Mouse (Mus musculus) cerebellum, adult 8-10 months (tissue): ENCODE results near the gene Adig.

Experiments used
- DNase-seq: peaks from one replicate; pipeline ENCODE4 v3.0.0; 2022

Adig gene

DNA sequence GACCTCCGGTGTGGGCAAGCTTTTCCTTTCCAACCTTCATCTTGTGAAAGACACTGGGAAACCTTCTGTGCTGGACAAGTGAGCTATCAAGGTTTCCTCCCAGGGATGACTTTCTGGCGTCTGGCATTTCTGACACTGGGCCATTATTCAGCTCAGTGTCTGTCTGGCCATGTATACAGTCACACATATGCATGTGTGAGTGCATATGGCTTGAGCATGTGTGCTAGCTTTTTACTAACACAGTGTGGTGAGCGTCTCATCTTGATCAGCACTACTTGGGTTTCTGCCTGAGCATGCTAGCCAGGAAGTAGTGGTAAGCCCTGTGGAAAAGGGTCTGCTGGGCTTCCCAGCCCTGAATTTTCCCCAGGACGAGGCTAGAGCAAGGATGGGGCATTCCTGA is 38.9 kb downstream of the Adig start:
- DNase-seq: no peak

DNA sequence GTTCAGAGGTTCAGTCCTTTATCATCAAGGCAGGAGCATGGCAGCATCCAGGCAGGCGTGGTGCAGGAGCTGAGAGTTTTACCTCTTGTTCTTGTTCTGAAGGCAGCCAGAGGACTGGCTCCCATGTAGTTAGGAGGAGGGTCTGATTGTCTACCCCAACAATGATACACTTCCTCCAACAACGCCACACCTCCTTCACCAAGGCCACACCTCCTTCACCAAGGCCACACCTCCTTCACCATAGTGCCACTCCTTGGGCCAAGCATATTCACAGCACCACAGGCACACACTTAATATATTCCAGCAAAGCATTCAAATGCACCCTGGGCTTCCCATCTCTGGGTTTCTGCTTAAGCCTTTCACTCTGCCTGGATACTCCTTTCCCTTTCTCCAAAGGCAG is 42.9 kb downstream of the Adig start:
- no peak for DNase-seq

DNA sequence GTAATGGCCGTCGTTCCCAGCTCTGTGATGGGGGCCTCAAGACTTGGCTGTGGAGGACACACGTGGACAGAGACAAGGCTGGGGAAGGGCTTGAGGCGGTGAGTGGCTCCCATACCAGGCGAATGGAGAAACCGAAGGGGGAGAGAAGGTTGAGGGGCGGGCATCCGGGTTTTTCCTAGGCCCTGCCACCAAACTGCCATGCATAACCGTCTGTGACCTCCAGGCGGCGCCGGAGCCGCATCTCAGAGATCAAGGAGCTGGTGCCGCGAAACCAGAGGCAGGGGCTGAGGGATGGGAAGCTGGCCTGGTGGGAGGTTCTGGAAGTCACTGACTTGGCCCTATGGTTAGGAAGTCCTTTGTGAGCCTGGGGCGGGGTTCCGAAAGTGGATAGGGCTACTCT is 44.3 kb downstream of the Adig start:
- DNase-seq: peak; percentile 60

DNA sequence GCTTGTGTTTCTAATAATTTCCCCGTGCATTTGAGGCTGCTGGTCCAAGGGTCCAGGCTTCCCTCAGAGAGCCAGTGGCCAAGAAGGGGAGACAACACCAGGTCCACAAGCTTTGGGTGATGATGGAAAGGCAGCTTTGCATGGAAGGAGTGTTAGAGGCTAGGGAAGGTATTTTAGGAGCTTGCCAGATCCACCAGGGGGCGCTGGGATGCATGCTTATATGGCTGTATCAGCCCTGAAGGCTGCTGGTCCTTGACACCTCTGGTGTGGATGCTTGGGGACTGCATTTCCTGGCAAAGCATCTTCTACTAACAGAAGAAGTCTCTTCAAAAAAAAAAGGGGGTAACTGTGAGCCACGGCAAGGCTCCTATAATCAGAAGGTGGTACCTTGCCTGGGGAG is 47.7 kb downstream of the Adig start:
- DNase-seq: peak; percentile 65

DNA sequence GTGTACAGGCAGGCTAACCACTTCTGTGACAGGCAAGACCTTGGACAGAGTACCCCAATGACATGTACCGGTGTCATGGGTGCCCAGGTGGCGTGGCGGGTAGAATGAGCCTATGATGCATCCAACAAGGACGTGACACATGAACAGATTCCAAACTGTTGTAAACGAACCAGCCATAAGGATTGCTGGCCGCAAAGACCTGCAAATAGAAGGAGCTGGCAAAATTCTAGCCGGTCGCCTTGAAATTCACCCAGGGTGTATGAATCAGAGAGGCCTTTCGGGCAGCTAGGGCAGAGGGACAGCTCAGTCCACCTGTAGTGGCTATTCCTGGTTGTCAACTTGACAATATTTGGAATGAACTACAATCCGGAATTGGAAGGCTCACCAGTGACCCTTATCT is 52.0 kb downstream of the Adig start:
- no peak for DNase-seq

DNA sequence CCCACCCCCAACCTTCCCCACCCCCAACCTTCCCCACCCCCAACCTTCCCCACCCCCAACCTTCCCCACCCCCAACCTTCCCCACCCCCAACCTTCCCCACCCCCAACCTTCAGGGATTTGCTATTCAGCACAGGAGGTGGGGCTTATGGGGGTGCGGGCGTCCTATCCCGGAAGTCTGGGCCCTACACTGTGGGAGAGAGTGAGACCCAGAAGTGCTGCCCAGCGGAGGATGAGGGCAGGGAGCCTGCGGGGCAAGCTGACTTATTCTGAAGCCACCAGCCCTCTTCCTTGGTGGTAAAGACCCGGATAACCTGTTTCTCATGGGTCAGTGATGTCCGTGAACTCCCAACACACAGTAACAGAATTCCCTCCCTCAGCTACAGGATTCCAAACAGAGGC is 52.8 kb downstream of the Adig start:
- DNase-seq: no peak

DNA sequence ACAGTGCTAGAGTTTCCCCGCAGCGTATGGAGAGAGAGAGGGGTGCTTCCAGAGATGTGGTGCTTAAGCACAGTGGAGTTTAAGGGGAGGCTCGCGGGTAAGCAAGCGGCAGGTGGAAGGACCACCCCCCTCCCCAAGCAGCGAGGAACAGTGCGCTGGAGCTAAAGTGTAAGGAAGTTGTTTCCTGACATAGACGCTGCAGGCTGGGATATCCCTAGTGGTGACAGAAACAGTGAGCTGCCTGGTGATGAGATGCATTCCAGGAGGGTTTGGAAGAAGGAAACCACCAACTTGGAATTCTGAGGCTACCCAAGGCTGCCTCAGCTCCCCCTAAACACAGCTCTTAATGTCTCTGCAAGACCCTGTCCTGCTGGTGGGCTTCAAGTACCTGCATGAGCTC is 53.4 kb downstream of the Adig start:
- DNase-seq: no peak

DNA sequence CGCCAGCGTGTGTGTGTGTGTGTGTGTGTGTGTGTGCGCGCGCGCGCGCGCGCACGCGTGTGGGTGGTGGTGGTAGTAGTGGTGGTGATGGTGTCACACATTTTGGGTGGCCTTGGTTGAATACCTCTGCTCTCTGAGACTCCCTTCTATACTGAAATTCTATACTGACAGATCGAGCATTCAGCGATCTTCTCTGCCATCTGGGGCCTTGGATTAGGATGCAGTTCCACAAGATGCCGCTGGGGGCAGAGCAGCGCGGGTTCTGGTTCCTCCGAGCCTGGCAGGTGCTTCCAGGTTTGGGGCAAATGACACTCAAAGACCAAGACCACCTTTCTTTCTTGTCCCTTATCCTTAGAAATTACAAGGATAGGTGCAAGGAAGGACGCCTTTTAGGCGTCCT is 53.8 kb downstream of the Adig start:
- DNase-seq: peak; percentile 73

DNA sequence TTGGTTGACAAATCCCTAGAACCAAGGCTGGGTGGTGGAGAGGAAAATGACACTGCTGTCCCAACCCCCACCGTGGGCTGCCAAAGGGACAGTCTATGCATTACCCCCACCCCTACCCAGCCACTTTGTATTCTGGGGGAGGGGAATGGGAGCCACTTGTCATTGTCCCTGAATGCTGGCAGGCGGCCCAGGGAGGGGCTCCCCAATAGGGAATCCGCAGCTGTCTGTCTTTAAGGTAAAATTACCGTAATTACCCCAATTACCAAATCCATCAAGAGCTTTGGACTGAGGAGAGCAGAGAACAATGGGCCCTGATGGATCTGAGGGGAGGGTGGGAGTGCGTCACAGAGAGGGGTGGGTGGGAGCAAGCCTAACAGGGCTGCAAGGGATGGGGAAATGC is 54.3 kb downstream of the Adig start:
- no peak for DNase-seq
